Mouse (Mus musculus) bone marrow macrophage, adult 2 months (primary cell): ENCODE measurements around the gene Pik3ca.

ENCODE experiments used
- CTCF ChIP-seq: IDR thresholded peaks from 2 replicates; pipeline ENCODE4 v1.5.1; 2012; ENCODE audit warnings: low read depth, mild to moderate bottlenecking, low read length, moderate library complexity
- POLR2A ChIP-seq: IDR thresholded peaks from 2 replicates; pipeline ENCODE4 v1.6.1; 2012; ENCODE audit warnings: mild to moderate bottlenecking, low read depth, low read length, borderline replicate concordance

DNA sequence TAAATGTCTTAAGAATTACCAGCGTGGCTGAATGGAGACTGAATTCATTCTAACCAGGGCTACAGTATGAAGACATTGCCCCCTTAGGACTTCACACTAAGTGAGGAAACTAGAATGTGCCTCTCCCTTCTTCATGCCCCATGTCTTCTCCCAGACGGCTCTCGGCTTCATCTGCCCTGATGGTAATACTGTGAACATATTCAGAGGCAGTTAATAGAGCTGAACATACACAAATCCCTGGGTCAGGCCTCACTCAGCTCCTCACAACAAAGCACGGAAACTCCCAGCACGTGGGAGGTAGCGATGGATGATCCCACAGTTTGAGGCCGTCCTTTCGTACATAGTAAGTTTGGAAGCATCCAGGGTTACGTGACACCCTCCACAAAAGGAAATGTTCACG is 75.7 kb downstream of the Pik3ca start:
- TF ChIP-seq POLR2A (no peak), CTCF (no peak)
